Mouse (Mus musculus) limb, embryonic 10.5 days (tissue): Measurements from ENCODE around the gene Cyp3a41b. TPM values are rescaled to one million over a fixed set of nuclear protein-coding genes. Genes with fewer than 3 reads are reported as not detected.
"Not testable (repeated sequence)": the region's sequence is repeated elsewhere in the genome, so short reads cannot be mapped to it uniquely, and the experiment has no call there.

Source experiments
- DNase-seq: peaks from one replicate; pipeline ENCODE4 v3.0.0-alpha.2; 2017; ENCODE audit warnings: low spot score
- H3K27ac ChIP-seq: fragments of 300-500 bp; sonication (generic); 2 replicates; pipeline ENCODE4 v1.5.1; 2016; ENCODE audit warnings: mild to moderate bottlenecking
- H3K27me3 ChIP-seq: fragments of 300-500 bp; sonication (generic); 2 replicates; pipeline ENCODE4 v1.6.1; 2016; ENCODE audit warnings: low read depth, mild to moderate bottlenecking; ENCODE audit not compliant: poor library complexity, severe bottlenecking
- H3K36me3 ChIP-seq: fragments of 300-500 bp; sonication (generic); 2 replicates; pipeline ENCODE4 v1.6.1; 2016; ENCODE audit warnings: mild to moderate bottlenecking, moderate library complexity
- H3K4me1 ChIP-seq: fragments of 300-500 bp; sonication (generic); 2 replicates; pipeline ENCODE4 v1.6.1; 2016
- H3K4me3 ChIP-seq: fragments of 300-500 bp; sonication (generic); 2 replicates; pipeline ENCODE4 v1.5.1; 2016; ENCODE audit warnings: mild to moderate bottlenecking, moderate library complexity
- H3K9me3 ChIP-seq: fragments of 300-500 bp; sonication (generic); replicated peaks from 2 replicates; pipeline ENCODE4 v1.6.1; 2016; ENCODE audit warnings: mild to moderate bottlenecking
- WGBS: fragments of 180-500 bp; shearing (Covaris S2); methylation state at CpG from one replicate; pipeline ENCODE4 v1.1.7; 2016; 5-methylcytosine and 5-hydroxymethylcytosine counted together
- polyA plus RNA-seq: library from polyadenylated mRNA; unstranded; fragments of >200 nt; fragmentation: Nextera tagmentation; extraction: Ambion mirVana; gene quantifications from 2 replicates; pipeline ENCODE4 v1.2.1, GENCODE M21; 2016

Gene Cyp3a41b
- polyA plus RNA-seq = not detected in 2 replicates

DNA sequence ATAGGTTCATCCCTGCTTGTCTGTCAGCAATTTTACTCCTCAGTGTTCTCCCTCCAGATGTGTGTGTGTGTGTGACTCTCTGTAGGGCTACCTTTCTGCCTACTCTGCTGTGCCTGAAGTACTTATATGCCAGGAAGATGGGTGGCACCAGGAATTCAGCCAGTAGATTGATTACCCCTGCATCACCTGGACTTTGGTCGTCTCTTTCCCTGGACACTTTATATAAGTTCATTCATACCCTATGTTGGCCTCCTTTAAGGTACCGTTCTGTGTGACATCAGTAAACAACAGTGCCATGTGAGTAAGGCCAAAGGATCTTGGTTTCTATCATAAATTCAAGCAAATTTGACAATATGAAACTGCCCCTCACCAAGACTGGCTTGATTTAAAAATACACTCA is at the start of gene Cyp3a41b:
Gene Cyp3a41b, minus strand, starts transcription at position 101 of the 400 bp plus-strand sequence.
- H3K9me3 ChIP-seq, H3K27ac ChIP-seq, H3K4me1 ChIP-seq, H3K4me3 ChIP-seq, H3K27me3 ChIP-seq, H3K36me3 ChIP-seq, DNase-seq: not testable (repeated sequence)
- 68% methylated on average over 1 of the region's 2 CpGs for WGBS

DNA sequence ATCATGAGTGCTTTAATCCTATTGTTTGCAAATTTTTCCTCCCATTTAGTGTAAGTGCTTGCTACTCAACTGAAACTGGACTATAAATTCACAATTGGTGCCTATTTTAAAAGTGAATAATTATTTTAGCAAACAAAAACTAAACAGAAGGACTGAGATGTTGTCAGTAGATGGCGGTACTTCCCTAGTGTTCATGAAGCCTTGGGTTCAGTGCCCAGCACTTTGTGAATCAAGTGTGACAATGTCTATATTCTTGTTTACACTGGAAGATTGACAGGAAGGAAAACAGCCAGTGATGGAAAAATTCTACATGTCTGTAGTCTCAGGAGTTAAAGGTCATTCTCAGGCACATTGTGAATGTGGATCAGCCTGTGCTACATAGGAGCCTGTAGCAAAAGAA is 47.8 kb upstream of the Cyp3a41b start:
- not testable (repeated sequence) for H3K36me3 ChIP-seq, H3K27ac ChIP-seq, H3K4me1 ChIP-seq, H3K4me3 ChIP-seq, DNase-seq, H3K27me3 ChIP-seq
- peaks cover 21% of the 10 kb centered on the region for H3K9me3 ChIP-seq
- WGBS = 92% methylated on average over 1 of the region's 1 CpGs

DNA sequence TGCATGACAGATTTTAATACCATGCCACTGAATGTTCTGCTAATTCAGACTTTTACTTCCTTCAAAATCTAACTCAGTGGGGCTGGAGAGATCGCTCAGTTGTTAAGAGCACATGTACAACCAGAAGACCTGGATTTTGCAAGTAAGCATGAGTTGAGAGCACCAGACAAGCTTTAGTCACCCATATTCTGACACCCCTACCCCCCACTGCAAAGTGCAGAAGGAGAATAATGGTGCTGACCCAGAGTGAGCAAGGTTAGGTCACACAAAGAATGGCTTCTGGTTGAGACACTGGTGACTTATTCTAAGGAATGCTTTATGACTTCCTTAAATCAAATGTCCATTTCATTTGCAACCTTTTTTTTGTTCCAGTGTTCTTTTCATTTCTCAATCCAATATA is 20.4 kb upstream of the Cyp3a41b start:
- WGBS = 90% methylated on average over 1 of the region's 1 CpGs
- H3K36me3 ChIP-seq, H3K27ac ChIP-seq, H3K4me3 ChIP-seq, DNase-seq, H3K4me1 ChIP-seq, H3K27me3 ChIP-seq: not testable (repeated sequence)
- H3K9me3 ChIP-seq = peaks cover 18% of the 10 kb centered on the region

DNA sequence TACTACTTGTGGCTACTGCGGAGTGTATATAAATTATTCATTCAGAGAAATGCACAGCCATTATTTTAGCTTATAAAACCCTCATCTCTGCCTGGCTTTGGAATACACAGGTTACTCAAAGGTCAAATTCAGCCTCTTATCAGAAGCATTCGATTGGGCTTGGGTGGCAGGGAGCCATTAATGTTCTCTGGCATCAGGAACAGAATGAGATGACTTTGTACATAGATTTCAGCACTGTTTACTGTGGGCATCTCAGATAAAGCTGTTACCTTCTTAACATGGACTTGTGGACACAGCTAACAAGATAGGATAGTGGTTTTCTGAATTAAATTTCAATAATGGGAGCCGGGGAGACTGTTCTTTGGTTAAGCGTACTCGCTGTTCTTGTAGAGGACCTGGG is 13.3 kb upstream of the Cyp3a41b start:
- H3K9me3 ChIP-seq, H3K27me3 ChIP-seq, H3K27ac ChIP-seq, H3K4me1 ChIP-seq, H3K36me3 ChIP-seq, DNase-seq, H3K4me3 ChIP-seq: not testable (repeated sequence)
- WGBS = 85% methylated on average over 5 of the region's 5 CpGs

DNA sequence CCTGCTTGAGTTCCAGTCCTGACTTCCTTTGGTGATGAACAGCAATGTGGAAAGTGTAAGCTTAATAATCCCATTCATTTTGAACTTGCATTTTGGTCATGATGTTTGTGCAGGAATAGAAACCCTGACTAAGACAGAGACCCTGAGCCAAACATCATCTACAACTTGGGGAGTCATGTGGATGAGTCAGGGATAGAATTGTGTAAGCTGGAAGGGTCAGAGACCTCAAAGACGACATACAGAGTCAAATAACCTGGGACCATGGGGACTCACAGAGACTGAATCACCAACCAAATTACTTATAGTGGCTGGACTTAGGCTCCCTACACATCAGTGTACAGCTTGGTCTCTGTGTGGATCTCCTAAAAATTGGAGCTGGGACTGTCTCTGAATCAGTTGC is 7.2 kb downstream of the Cyp3a41b start:
- not testable (repeated sequence) for DNase-seq, H3K4me3 ChIP-seq, H3K27ac ChIP-seq, H3K9me3 ChIP-seq, H3K27me3 ChIP-seq, H3K4me1 ChIP-seq, H3K36me3 ChIP-seq
- WGBS = 58% methylated on average over 1 of the region's 1 CpGs

DNA sequence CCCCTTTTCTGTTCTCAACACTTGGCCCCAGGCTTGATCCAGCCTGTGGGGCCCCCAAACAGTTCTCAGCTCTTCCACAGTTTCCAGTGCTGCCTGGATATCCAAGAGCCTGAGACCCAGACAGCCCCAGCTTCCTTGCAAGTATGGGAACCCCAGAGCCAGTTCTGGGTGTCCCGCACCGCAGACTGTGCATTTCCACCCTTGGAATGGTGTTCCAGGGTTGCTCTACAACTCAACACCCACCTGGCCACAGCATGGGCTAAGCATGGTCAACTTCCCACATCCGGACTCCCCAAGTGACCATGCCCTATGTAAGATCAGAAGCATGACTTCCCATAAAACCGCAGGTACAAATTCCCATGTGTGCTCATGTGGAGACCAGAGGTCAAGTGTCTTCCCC is 8.9 kb downstream of the Cyp3a41b start:
- not testable (repeated sequence) for H3K36me3 ChIP-seq, H3K9me3 ChIP-seq, H3K4me1 ChIP-seq, H3K27ac ChIP-seq, H3K4me3 ChIP-seq, DNase-seq, H3K27me3 ChIP-seq
- WGBS = 94% methylated on average over 4 of the region's 4 CpGs

DNA sequence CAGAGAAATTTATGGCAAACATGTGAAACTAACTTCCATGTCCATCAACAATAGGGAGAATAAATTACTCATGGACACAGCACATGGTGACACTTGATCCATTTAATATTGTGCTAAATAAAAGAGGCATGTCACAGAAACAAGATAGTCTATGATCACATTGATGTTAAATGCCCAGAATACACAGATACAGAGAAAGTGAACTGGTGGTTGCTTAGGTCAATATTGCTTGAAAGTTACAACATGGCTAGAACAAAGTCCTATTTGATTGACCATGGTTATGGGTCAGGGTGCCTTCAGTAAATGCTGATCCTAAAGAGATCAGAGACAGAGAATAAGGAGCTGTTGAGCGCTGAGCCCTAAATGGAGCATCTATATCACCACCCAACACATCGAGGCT is 12.6 kb downstream of the Cyp3a41b start:
- 83% methylated on average over 2 of the region's 2 CpGs for WGBS
- not testable (repeated sequence) for H3K27me3 ChIP-seq, H3K27ac ChIP-seq, DNase-seq, H3K4me1 ChIP-seq, H3K9me3 ChIP-seq, H3K36me3 ChIP-seq, H3K4me3 ChIP-seq

Other genes with a start within 250 kb of the Cyp3a41b start
- not detected in 2 replicates for gene Cyp3a57, start 239.5 kb downstream of the Cyp3a41b start, polyA plus RNA-seq
- not detected in 2 replicates for gene Cyp3a16, start 115.0 kb downstream of the Cyp3a41b start, polyA plus RNA-seq
- not detected in 2 replicates for gene Cyp3a41a, start 135.4 kb upstream of the Cyp3a41b start, polyA plus RNA-seq
- not detected in 2 replicates for gene Cyp3a44, start 221.1 kb upstream of the Cyp3a41b start, polyA plus RNA-seq